Mouse (Mus musculus) heart, embryonic 12.5 days (tissue): ENCODE results near the gene Hdgfl2. TPM values are rescaled to one million over a fixed set of nuclear protein-coding genes. Genes with fewer than 3 reads are reported as not detected.
"Not testable (repeated sequence)": the region's sequence is repeated elsewhere in the genome, so short reads cannot be mapped to it uniquely, and the experiment has no call there.

Source experiments
- ATAC-seq: fragments of 200-750 bp; cut with Nextera tagmentation; 2 replicates; pipeline ENCODE4 v1.8.0; 2017; ENCODE audit warnings: moderate TSS enrichment, moderate library complexity; ENCODE audit not compliant: insufficient number of reproducible peaks, low FRiP score
- H3K27ac ChIP-seq: fragments of 300-500 bp; sonication (generic); 2 replicates; pipeline ENCODE4 v1.5.1; 2016; ENCODE audit warnings: mild to moderate bottlenecking, moderate library complexity; ENCODE audit not compliant: poor library complexity, severe bottlenecking
- H3K27me3 ChIP-seq: fragments of 300-500 bp; sonication (generic); replicated peaks from 2 replicates; pipeline ENCODE4 v1.6.1; 2016; ENCODE audit warnings: mild to moderate bottlenecking, moderate library complexity
- H3K36me3 ChIP-seq: fragments of 300-500 bp; sonication (generic); 2 replicates; pipeline ENCODE4 v1.6.1; 2016; ENCODE audit warnings: mild to moderate bottlenecking, moderate library complexity
- H3K4me1 ChIP-seq: fragments of 300-500 bp; sonication (generic); replicated peaks from 2 replicates; pipeline ENCODE4 v1.6.1; 2016; ENCODE audit warnings: mild to moderate bottlenecking
- H3K4me2 ChIP-seq: fragments of 300-500 bp; sonication (generic); 2 replicates; pipeline ENCODE4 v1.6.1; 2016; ENCODE audit warnings: mild to moderate bottlenecking, moderate library complexity
- H3K4me3 ChIP-seq: fragments of 300-500 bp; sonication (generic); 2 replicates; pipeline ENCODE4 v1.5.1; 2016; ENCODE audit warnings: mild to moderate bottlenecking
- H3K9ac ChIP-seq: fragments of 300-500 bp; sonication (generic); 2 replicates; pipeline ENCODE4 v1.6.1; 2016; ENCODE audit warnings: mild to moderate bottlenecking, moderate library complexity
- H3K9me3 ChIP-seq: fragments of 300-500 bp; sonication (generic); replicated peaks from 2 replicates; pipeline ENCODE4 v1.6.1; 2016; ENCODE audit warnings: mild to moderate bottlenecking, moderate library complexity
- WGBS: fragments of 180-500 bp; shearing (Covaris S2); methylation state at CpG from one replicate; pipeline ENCODE4 v1.1.7; 2016; 5-methylcytosine and 5-hydroxymethylcytosine counted together
- polyA plus RNA-seq: library from polyadenylated mRNA; unstranded; fragments of >200 nt; fragmentation: Nextera tagmentation; extraction: Ambion mirVana; gene quantifications from 2 replicates; pipeline ENCODE4 v1.2.1, GENCODE M21; 2016

The Hdgfl2 gene
- polyA plus RNA-seq, 1 experiment from 2014 or later, result 93.1 TPM

DNA sequence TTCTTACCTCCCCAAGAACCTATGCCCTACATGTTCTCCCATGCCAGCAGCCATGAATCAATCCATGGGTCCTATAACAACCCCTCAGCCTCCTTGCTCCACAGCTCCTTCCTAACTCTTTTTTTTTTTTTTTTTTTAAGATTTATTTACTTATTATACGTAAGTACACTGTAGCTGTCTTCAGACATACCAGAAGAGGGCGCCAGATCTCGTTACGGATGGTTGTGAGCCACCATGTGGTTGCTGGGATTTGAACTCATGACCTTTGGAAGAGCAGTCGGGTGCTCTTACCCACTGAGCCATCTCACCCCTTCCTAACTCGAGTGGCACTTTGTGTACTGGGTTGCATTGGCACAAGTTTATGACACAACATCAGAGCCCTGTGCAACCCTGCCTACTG, 13.7 kb upstream of the Hdgfl2 start:
- ATAC-seq, H3K4me3 ChIP-seq, H3K9ac ChIP-seq, H3K27me3 ChIP-seq, H3K4me2 ChIP-seq, H3K27ac ChIP-seq, H3K9me3 ChIP-seq, H3K4me1 ChIP-seq: not testable (repeated sequence)
- H3K36me3 ChIP-seq, result peaks cover 100% of the 10 kb centered on the region
- WGBS, result 76% methylated on average over 6 of the region's 6 CpGs

DNA sequence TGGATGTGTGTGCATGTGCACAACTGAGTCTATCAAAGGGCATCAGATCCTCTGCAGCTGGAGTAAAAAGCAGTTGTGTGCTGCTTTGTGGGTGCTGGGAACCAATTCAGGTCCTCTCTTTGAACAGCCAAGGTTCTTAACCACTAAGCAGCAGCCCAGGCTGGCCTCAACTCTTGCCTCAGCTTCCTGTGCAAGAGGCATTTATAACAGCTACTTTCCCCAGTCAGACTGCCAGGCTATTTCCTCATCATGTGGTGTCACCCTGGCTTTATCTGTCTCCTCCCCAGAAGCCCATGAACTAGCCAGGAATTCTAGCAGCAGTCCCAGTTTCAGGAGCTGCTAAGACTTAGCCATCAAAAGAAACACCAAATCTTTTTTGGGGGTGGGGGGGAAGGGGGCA, 13.0 kb upstream of the Hdgfl2 start:
- no peak overlapping the region for H3K4me2 ChIP-seq
- no peak overlapping the region for H3K27ac ChIP-seq
- H3K4me3 ChIP-seq, result no peak overlapping the region
- H3K27me3 ChIP-seq, result no peaks in the 10 kb centered on the region
- H3K4me1 ChIP-seq, result no peaks in the 10 kb centered on the region
- H3K9me3 ChIP-seq, result 0 out of 2 replicates have a peak, but pooled peaks cover 2% of the 10 kb centered on the region
- no peak for ATAC-seq
- H3K36me3 ChIP-seq, result peaks cover 100% of the 10 kb centered on the region
- no peak overlapping the region for H3K9ac ChIP-seq

DNA sequence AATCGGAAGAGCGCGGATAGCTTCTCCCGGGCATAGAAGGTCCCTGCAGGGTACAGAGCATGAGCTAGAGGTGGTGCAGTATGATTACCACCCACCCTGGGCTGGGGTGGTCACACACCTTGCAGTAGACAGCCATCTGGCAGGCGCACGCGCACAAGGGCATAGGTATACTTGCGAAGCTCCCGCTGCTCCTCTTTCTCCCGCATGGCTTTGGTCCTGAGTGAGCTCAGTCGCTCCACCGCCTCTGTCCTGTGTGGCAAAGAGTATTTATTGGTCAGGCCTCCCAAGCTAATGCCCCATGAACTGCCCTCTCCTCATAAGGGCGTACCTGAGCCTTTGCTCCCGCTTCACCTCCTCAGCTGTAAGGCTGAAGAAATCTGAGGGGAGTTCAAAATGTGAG, 10.4 kb upstream of the Hdgfl2 start:
- no peak for ATAC-seq
- Histone ChIP-seq H3K27me3 (no peaks in the 10 kb centered on the region), H3K9me3 (0 out of 2 replicates have a peak, but pooled peaks cover 2% of the 10 kb centered on the region), H3K9ac (no peak overlapping the region), H3K27ac (no peak overlapping the region), H3K36me3 (peaks cover 89% of the 10 kb centered on the region), H3K4me2 (no peak overlapping the region), H3K4me1 (peaks cover 6% of the 10 kb centered on the region), H3K4me3 (no peak overlapping the region)
- WGBS, result 94% methylated on average over 14 of the region's 14 CpGs

DNA sequence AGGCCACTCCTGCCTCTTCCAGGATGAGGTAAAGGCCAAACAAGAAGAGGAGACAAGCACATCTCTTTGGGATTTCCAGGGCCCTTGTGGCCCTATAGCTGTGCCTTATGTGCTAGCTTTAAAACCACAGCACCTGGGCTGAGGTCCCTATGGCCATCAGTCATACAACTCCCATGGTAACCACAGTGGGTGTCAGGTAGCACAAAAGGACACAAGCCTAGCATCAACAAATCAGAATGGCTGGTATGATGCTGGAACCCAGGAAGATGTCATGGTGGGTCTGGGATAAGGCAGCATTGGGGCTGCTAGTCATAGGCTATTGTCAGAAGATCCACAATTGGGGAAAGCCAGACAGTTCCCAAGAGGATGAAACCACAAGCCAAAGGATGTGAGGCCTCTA, 8.3 kb upstream of the Hdgfl2 start:
- Histone ChIP-seq H3K36me3 (peaks cover 68% of the 10 kb centered on the region), H3K9me3 (0 out of 2 replicates have a peak, but pooled peaks cover 2% of the 10 kb centered on the region), H3K4me3 (no peak overlapping the region), H3K4me1 (peaks cover 17% of the 10 kb centered on the region), H3K27me3 (no peaks in the 10 kb centered on the region), H3K9ac (no peak overlapping the region), H3K4me2 (no peak overlapping the region), H3K27ac (no peak overlapping the region)
- ATAC-seq, result no peak

DNA sequence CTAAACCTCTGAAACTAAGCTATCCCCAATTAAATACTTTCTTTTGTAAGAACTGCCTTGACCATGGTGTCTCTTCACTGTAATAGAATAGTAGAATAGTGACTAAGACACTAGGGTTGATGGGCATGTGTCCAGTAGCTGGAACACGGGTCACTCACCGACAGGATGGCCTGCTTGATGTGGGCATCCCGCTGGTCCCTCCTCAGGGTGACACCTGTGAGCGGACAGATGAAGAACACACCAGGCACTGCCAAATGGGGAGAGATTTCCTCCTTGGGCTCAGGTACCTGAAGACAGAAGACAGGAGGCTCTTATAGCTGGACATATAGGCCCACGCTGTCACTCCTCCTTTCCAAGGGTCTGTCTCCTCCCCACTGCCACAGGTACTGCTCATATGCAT, 7.2 kb upstream of the Hdgfl2 start:
- no peaks in the 10 kb centered on the region for H3K9me3 ChIP-seq
- WGBS, result 92% methylated on average over 5 of the region's 5 CpGs
- H3K36me3 ChIP-seq, result peaks cover 57% of the 10 kb centered on the region
- H3K9ac ChIP-seq, result no peak overlapping the region
- H3K4me1 ChIP-seq, result peaks cover 17% of the 10 kb centered on the region
- H3K27ac ChIP-seq, result no peak overlapping the region
- no peak overlapping the region for H3K4me3 ChIP-seq
- H3K4me2 ChIP-seq, result no peak overlapping the region
- ATAC-seq, result no peak
- no peaks in the 10 kb centered on the region for H3K27me3 ChIP-seq

DNA sequence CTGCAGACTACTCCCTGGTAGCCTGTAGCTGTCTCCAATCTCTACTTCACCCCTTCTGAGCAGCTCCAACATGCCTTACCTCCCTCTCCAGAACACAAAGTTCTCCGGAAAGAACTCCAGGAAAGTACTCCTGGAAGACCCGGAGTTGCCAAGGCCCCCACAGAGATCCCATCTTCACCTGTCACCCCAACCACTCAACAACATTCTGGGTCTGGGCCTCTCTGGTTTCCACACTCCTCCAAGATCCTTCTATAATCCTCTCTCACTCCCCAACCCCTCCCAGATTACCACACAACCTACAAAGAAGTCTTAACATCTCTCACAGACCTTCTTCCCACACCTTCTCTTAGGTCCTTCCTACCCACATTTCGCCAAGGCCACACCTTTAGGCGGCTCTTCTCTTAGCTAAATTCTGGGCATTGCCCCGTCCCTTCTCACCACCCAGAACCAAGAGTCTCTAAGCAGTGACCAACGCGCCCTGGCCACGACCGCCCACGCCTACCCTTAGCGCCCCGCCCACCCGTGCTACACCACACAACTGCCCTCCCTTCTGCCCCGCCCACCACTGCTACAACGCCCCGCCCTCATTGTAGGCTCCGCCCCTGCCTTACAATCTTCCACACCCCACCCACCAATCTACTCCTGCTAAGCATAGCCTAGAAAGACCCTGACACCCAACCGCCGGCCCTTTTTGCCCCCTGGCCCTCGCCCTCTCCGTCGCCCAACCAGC, 5.2 kb upstream of the Hdgfl2 start:
- Histone ChIP-seq H3K9me3 (no peaks in the 10 kb centered on the region), H3K27me3 (no peaks in the 10 kb centered on the region), H3K27ac (peak overlapping the region; percentile 96), H3K9ac (peak overlapping the region; percentile 78), H3K4me1 (peaks cover 17% of the 10 kb centered on the region), H3K36me3 (peaks cover 37% of the 10 kb centered on the region), H3K4me3 (peak overlapping the region; percentile 77), H3K4me2 (peak overlapping the region; percentile 78)
- peak; percentile 66 for ATAC-seq
- 7% methylated on average over 22 of the region's 22 CpGs for WGBS

DNA sequence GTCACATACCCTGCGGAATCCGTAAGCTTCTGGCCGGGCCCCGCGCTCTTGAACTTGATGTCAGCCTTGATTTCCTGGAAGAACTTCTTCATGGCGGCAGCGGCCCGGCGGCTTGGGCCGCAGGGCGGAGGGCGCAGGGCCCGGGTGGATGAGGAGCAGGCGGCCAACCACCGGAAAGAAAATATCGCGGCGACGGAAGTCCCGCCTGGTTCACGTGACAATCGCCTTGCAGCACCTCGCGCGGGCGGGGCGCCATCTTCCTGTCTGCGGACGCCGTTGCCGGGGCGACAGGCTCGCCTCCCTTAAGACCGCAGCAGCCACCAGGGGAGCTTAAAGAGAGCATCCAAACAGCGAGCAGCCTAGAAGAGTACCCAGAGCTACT, 4.6 kb upstream of the Hdgfl2 start, which contains the start of gene Ubxn6:
Gene Ubxn6 (minus strand): TSS at position 202 of the 382 bp plus-strand sequence.
- ATAC-seq, result peak; percentile 53
- H3K4me1 ChIP-seq, result peaks cover 17% of the 10 kb centered on the region
- H3K27me3 ChIP-seq, result no peaks in the 10 kb centered on the region
- peak within 1 kb of the TSS; percentile 77 for H3K4me3 ChIP-seq
- under 1% methylated on average over 35 of the region's 35 CpGs for WGBS
- H3K9me3 ChIP-seq, result no peaks in the 10 kb centered on the region
- H3K36me3 ChIP-seq, result peaks cover 31% of the 10 kb centered on the region
- peak within 1 kb of the TSS; percentile 96 for H3K27ac ChIP-seq
- H3K4me2 ChIP-seq, result peak within 1 kb of the TSS; percentile 78
- H3K9ac ChIP-seq, result peak within 1 kb of the TSS; percentile 78

DNA sequence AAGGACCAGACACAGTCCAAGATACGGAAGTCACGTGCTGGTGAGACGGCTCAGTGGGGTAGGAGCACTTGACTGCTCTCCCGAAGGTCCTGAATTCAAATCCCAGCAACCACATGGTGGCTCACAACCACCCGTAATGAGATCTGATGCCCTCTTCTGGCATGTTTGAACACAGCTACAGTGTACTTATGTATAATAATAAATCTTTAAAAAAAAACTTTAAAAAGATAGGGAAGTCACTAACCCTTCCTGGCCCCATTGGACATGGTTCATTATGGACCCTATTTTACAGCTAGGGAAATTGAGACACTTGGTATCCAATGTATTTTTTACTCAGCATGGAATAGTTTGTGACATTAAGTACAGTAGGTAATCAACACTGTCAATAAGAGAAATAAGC, 1.9 kb upstream of the Hdgfl2 start:
- no peak overlapping the region for H3K9ac ChIP-seq
- peaks cover 12% of the 10 kb centered on the region for H3K36me3 ChIP-seq
- no peak overlapping the region for H3K27ac ChIP-seq
- ATAC-seq, result no peak
- no peak overlapping the region for H3K4me3 ChIP-seq
- no peaks in the 10 kb centered on the region for H3K9me3 ChIP-seq
- WGBS, result 88% methylated on average over 5 of the region's 5 CpGs
- no peaks in the 10 kb centered on the region for H3K27me3 ChIP-seq
- no peak overlapping the region for H3K4me2 ChIP-seq
- H3K4me1 ChIP-seq, result peaks cover 36% of the 10 kb centered on the region

DNA sequence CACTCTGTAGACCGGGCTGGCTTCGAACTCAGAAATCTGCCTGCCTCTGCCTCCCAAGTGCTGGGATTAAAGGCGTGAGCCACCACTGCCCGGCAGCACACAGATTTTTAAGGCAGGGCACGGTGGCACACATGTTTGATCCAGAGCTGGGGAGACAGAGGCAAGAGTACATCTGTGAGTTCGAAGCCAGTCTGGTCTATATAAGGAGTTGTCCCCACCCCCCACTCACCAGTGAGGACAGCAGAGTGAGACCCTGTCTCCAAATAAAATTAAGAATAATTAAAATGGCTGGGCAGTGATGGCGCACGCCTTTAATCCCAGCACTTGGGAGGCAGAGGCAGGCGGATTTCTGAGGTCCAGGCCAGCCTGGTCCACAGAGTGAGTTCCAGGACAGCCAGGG, 1.1 kb upstream of the Hdgfl2 start:
- not testable (repeated sequence) for H3K9me3 ChIP-seq, H3K27me3 ChIP-seq, ATAC-seq, H3K9ac ChIP-seq
- H3K4me3 ChIP-seq, result peak overlapping the region; percentile 92
- H3K4me2 ChIP-seq, result peak overlapping the region; percentile 60
- WGBS, result 66% methylated on average over 9 of the region's 9 CpGs
- peak overlapping the region; percentile 58 for H3K27ac ChIP-seq
- H3K4me1 ChIP-seq, result peaks cover 36% of the 10 kb centered on the region
- H3K36me3 ChIP-seq, result peaks cover 14% of the 10 kb centered on the region

DNA sequence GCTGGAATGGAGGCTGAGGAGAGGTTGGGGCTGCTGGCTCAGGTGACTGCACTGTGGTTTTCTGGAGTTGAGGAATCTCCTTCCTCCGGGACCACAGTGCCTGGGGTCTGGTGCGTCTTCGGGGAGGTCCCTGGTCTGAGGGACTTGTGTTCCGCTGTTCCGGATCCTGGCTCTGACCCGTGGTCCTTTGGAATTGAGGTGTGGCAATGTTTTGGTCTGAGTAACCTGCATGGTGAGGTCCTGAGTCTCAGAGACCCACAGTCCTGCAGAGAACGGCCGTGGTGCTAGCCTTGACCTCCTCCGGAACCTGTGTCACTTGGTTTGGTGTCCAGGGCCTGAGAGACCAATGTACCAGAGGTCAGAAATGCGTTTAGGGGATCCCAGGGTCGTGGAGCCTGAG, 487 bp downstream of the Hdgfl2 start:
- peak overlapping the region; percentile 92 for H3K4me3 ChIP-seq
- ATAC-seq, result no peak
- peak overlapping the region; percentile 92 for H3K9ac ChIP-seq
- WGBS, result under 1% methylated on average over 11 of the region's 11 CpGs
- H3K9me3 ChIP-seq, result no peaks in the 10 kb centered on the region
- H3K4me2 ChIP-seq, result peak overlapping the region; percentile 93
- peak overlapping the region; percentile 59; the same call in 1 of the 2 replicates for H3K27ac ChIP-seq
- H3K27me3 ChIP-seq, result no peaks in the 10 kb centered on the region
- peaks cover 27% of the 10 kb centered on the region for H3K4me1 ChIP-seq
- peaks cover 23% of the 10 kb centered on the region for H3K36me3 ChIP-seq

DNA sequence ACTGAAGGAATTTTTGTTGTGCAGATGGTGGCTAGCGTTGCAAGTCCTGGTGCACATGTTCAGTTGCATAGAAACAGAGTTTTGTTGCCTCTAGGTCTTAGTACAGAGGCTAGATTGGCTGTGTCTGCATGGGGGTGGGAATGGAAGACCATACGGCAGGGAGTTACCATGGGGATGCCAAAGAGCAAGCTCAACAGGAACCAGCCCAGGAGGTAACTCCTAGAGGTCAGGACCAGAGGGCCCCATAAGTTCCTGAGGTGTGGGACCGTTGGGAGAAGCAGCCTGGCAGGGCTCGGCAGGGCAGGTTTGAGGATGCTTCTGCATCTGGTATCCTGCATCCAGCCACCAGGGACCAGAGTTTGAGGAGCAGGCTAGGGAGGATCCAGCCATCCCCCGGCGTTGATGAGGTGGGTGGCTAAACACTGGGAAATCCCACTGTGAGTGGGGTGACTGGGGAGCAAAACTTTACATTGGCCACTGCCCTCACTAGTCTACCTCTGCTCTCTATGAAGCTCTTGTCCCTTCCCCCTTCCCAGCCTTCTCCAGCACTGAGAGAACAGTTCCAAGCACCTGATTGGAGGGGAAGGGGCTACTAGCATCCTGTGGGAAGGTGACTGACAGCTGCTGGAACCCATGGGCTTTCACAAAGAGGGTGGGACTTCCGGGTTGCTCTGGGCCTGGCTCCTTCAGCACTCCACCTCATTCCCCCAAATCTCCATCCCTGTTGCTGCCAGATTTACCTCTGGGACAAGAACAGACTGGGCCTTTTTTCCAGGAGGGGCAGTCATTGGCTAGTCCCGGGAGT, 1.5 kb downstream of the Hdgfl2 start:
- Histone ChIP-seq H3K36me3 (peaks cover 29% of the 10 kb centered on the region), H3K4me3 (peak overlapping the region; percentile 92), H3K9ac (peak overlapping the region; percentile 92), H3K4me2 (peak overlapping the region; percentile 93), H3K9me3 (no peaks in the 10 kb centered on the region), H3K4me1 (peaks cover 19% of the 10 kb centered on the region), H3K27me3 (no peaks in the 10 kb centered on the region), H3K27ac (peak overlapping the region; percentile 17; the same call in 1 of the 2 replicates)
- 16% methylated on average over 8 of the region's 8 CpGs for WGBS
- no peak for ATAC-seq
